Mouse (Mus musculus): ENCODE data around the gene Xdh.

DNA sequence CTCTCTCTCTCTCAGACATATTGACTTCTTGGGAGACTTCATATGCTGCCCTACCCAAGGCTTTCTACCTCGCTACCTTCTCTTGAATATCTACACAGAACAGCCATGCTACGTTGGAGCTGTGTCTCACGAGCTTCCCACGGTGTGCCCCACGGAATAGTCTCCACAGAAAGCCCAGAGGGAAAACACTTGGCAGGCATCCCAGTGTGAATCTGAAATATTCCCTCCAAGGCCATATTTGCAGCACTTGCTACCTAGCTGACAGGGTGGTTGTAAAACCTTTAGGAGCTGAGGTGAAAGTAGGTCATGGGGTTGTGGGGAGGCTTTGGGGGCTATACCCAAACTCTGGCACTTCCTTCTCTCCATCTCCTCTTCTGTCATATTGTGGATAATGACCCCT lies 3.1 kb downstream of the Xdh start:
- TF ChIP-seq CTCF (IDR thresholded peaks at IDR 0.05; ENCODE audit: borderline replicate concordance, control insufficient read depth, extremely low read depth, insufficient read depth, low read length, poor library complexity) (no peak), POLR2A (IDR thresholded peaks at IDR 0.05; ENCODE audit: control insufficient read depth, extremely low read depth, insufficient read depth, low read length, poor library complexity) (no peak)

Data from thymus, adult 2 months (tissue).